Mouse (Mus musculus): ENCODE results near the gene Mettl1. TPM values are rescaled to one million over a fixed set of nuclear protein-coding genes. Genes with fewer than 3 reads are reported as not detected.
A peak's percentile ranks its signal among the peaks of the same experiment; 100 is the strongest.
"Not testable (repeated sequence)": the region's sequence is repeated elsewhere in the genome, so short reads cannot be mapped to it uniquely, and the experiment has no call there.

The Mettl1 gene
- polyA plus RNA-seq, 1 experiment, result 31.2 TPM

GRCm38 (mm10) chr10:127068360-127069038 lies 27.3 kb downstream of the Mettl1 start:
- DNase-seq (ENCODE audit: low read depth), result no peak

GRCm38 (mm10) chr10:127069281-127070189 lies 28.3 kb downstream of the Mettl1 start:
- DNase-seq (ENCODE audit: low read depth), result no peak

GRCm38 (mm10) chr10:127070190-127071121 lies 29.2 kb downstream of the Mettl1 start, which contains the start of gene Tspan31:
TSS of gene Tspan31 (minus strand) at chr10:127070264.
- DNase-seq (ENCODE audit: low read depth), result peak; percentile 85

- DNase-seq (ENCODE audit: low read depth), result no peak
Measured at GRCm38 (mm10) chr10:127071203-127071602, 30.0 kb downstream of the Mettl1 start.

GRCm38 (mm10) chr10:127072270-127072669 lies 31.1 kb downstream of the Mettl1 start:
- not testable (repeated sequence) for DNase-seq (ENCODE audit: low read depth)

GRCm38 (mm10) chr10:127072969-127073368 lies 31.8 kb downstream of the Mettl1 start:
- not testable (repeated sequence) for DNase-seq (ENCODE audit: low read depth)

GRCm38 (mm10) chr10:127073981-127074380 lies 32.8 kb downstream of the Mettl1 start:
- no peak for DNase-seq (ENCODE audit: low read depth)

GRCm38 (mm10) chr10:127075080-127075479 lies 33.9 kb downstream of the Mettl1 start, which contains the start of gene Agap2:
TSS of gene Agap2 (plus strand) at chr10:127075284.
- DNase-seq (ENCODE audit: low read depth), result no peak

GRCm38 (mm10) chr10:127075651-127076050 lies 34.4 kb downstream of the Mettl1 start:
- no peak for DNase-seq (ENCODE audit: low read depth)

- DNase-seq (ENCODE audit: low read depth), result no peak
Measured at GRCm38 (mm10) chr10:127076082-127076481, 34.9 kb downstream of the Mettl1 start.

GRCm38 (mm10) chr10:127077515-127077914 lies 36.3 kb downstream of the Mettl1 start:
- DNase-seq (ENCODE audit: low read depth), result no peak

- no peak for DNase-seq (ENCODE audit: low read depth)
Measured at GRCm38 (mm10) chr10:127078001-127078676, 36.9 kb downstream of the Mettl1 start.

GRCm38 (mm10) chr10:127078677-127079575 lies 37.7 kb downstream of the Mettl1 start:
- no peak for DNase-seq (ENCODE audit: low read depth)

GRCm38 (mm10) chr10:127079665-127080391 lies 38.6 kb downstream of the Mettl1 start:
- no peak for DNase-seq (ENCODE audit: low read depth)

- DNase-seq (ENCODE audit: low read depth), result no peak
Measured at GRCm38 (mm10) chr10:127080901-127081780, 39.9 kb downstream of the Mettl1 start.

GRCm38 (mm10) chr10:127081996-127082620 lies 40.9 kb downstream of the Mettl1 start:
- no peak for DNase-seq (ENCODE audit: low read depth)

- DNase-seq (ENCODE audit: low read depth), result no peak
Measured at GRCm38 (mm10) chr10:127083292-127083914, 42.2 kb downstream of the Mettl1 start.

All from gonadal fat pad, adult 2 months (tissue).